Comparison of ENCODE assay signal across 21 mouse cellular contexts in genomic region chr14:120148803-120149202, GRCm38 (mm10).
DNase-seq lines count a peak whose midpoint lies in the region; ATAC-seq and TF ChIP-seq lines count a peak whose summit lies in the region.
"Had no signal": no experiment of that assay in that cellular context is flagged by ENCODE, and none has a peak within 500 bp of the region (broad histone marks: within the 10 kb centered on the region; RNA-seq: fewer than 3 reads in every experiment).

No protein-coding gene starts in this region.

- ATAC-seq in frontal cortex, adult (ENCODE audit: low TSS enrichment) = peak; percentile 11; the same call in 1 of the 2 replicates
- ATAC-seq in embryonic facial prominence, embryonic 15.5 days (ENCODE audit: insufficient number of reproducible peaks, low FRiP score, low TSS enrichment, low read depth) = peak; percentile 91
- ATAC-seq in limb, embryonic 11.5 days (ENCODE audit: insufficient number of reproducible peaks, low FRiP score, low TSS enrichment, low read depth) = no peak
- no peak for ATAC-seq in lung, postnatal 0 days
- ATAC-seq: forebrain, embryonic 16.5 days had no signal

- peak overlapping the region; percentile 87 for H3K27ac ChIP-seq in embryonic facial prominence, embryonic 15.5 days (replicated peaks)
- H3K27ac ChIP-seq in limb, embryonic 11.5 days (replicated peaks; ENCODE audit: low read depth, low read length) = 0 out of 2 replicates have a peak overlapping the region, but pooled peaks have one; percentile 51
- H3K27ac ChIP-seq in lung, postnatal 0 days (ENCODE audit: low read length) = no peak overlapping the region
- H3K27ac ChIP-seq: heart, embryonic 13.5 days; liver, embryonic 15.5 days; midbrain, embryonic 12.5 days; neural tube, embryonic 12.5 days had no signal

- TF ChIP-seq CTCF in E14TG2a.4 (conservative IDR thresholded peaks at IDR 0.05; ENCODE audit: low read length) = no peak
- no peak for TF ChIP-seq CTCF in lung, postnatal 0 days (IDR thresholded peaks at IDR 0.05)

- no peak for DNase-seq in frontal cortex, postnatal 10 days (ENCODE audit: low spot score in 2 of 2)
- DNase-seq in limb, embryonic 11.5 days (ENCODE audit: low spot score) = no peak
- DNase-seq in right cerebral cortex, adult 2 months (ENCODE audit: low spot score in 2 of 2) = no peak
- no peak for DNase-seq in lung, postnatal 0 days (ENCODE audit: low spot score)
- no peak for DNase-seq in embryo, embryonic 10.5 days (ENCODE audit: low spot score)
- DNase-seq: adrenal gland, postnatal 14 days; cerebellum, adult 11 months; cerebellum, postnatal 14 days; gastrocnemius, postnatal 10 days; kidney, adult 9 months; kidney, postnatal 36 days; spleen, adult 18-20 months; thymus, adult 18-20 months had no signal

- peak overlapping the region; percentile 42 for H3K4me2 ChIP-seq in embryonic facial prominence, embryonic 15.5 days (replicated peaks)
- no peak overlapping the region for H3K4me2 ChIP-seq in limb, embryonic 11.5 days (ENCODE audit: low read depth, severe bottlenecking)
- no peak overlapping the region for H3K4me2 ChIP-seq in lung, postnatal 0 days (replicated peaks; ENCODE audit: low read depth, low read length)
- H3K4me2 ChIP-seq: heart, embryonic 13.5 days; liver, embryonic 15.5 days; midbrain, embryonic 12.5 days; neural tube, embryonic 12.5 days had no signal

- WGBS in embryonic facial prominence, embryonic 15.5 days = 36% methylated on average over 11 of the region's 11 CpGs
- 80% methylated on average over 11 of the region's 11 CpGs for WGBS in limb, embryonic 11.5 days
- WGBS in lung, postnatal 0 days = 75% methylated on average over 11 of the region's 11 CpGs

- H3K36me3 ChIP-seq in E14TG2a.4 (ENCODE audit: insufficient read depth, low read length) = no peaks in the 10 kb centered on the region
- H3K36me3 ChIP-seq in embryonic facial prominence, embryonic 15.5 days = no peaks in the 10 kb centered on the region
- H3K36me3 ChIP-seq in limb, embryonic 11.5 days (ENCODE audit: control insufficient read depth, insufficient read depth, low read length) = no peaks in the 10 kb centered on the region
- no peaks in the 10 kb centered on the region for H3K36me3 ChIP-seq in lung, postnatal 0 days (ENCODE audit: insufficient read depth, low read length)
- H3K36me3 ChIP-seq: heart, embryonic 13.5 days; liver, embryonic 15.5 days; midbrain, embryonic 12.5 days; neural tube, embryonic 12.5 days had no signal

- peaks cover 13% of the 10 kb centered on the region; the same call in 1 of the 2 replicates for H3K9me3 ChIP-seq in E14TG2a.4 (ENCODE audit: low read length)
- no peaks in the 10 kb centered on the region for H3K9me3 ChIP-seq in embryonic facial prominence, embryonic 15.5 days (replicated peaks)
- no peaks in the 10 kb centered on the region for H3K9me3 ChIP-seq in limb, embryonic 11.5 days (ENCODE audit: control insufficient read depth, low read length)
- H3K9me3 ChIP-seq in lung, postnatal 0 days (ENCODE audit: low read length) = no peaks in the 10 kb centered on the region
- H3K9me3 ChIP-seq: heart, embryonic 13.5 days; liver, embryonic 15.5 days; midbrain, embryonic 12.5 days; neural tube, embryonic 12.5 days had no signal

- peaks cover 3% of the 10 kb centered on the region; the same call in 1 of the 2 replicates for H3K4me1 ChIP-seq in E14TG2a.4 (replicated peaks; ENCODE audit: low read depth, low read length)
- peaks cover 28% of the 10 kb centered on the region for H3K4me1 ChIP-seq in embryonic facial prominence, embryonic 15.5 days
- H3K4me1 ChIP-seq in limb, embryonic 11.5 days (ENCODE audit: control insufficient read depth, insufficient read depth, low read length) = peaks cover 3% of the 10 kb centered on the region; the same call in 1 of the 2 replicates
- peaks cover 3% of the 10 kb centered on the region; the same call in 1 of the 2 replicates for H3K4me1 ChIP-seq in lung, postnatal 0 days (ENCODE audit: insufficient read depth, low read depth, low read length)
- H3K4me1 ChIP-seq: liver, embryonic 15.5 days; midbrain, embryonic 12.5 days; neural tube, embryonic 12.5 days had no signal

- H3K9ac ChIP-seq in embryonic facial prominence, embryonic 15.5 days = no peak overlapping the region
- no peak overlapping the region for H3K9ac ChIP-seq in limb, embryonic 11.5 days (ENCODE audit: low read length)
- H3K9ac ChIP-seq in lung, postnatal 0 days (replicated peaks; ENCODE audit: low read depth) = no peak overlapping the region
- H3K9ac ChIP-seq: heart, embryonic 13.5 days; liver, embryonic 15.5 days; midbrain, embryonic 12.5 days; neural tube, embryonic 12.5 days had no signal

- H3K4me3 ChIP-seq in E14TG2a.4 (replicated peaks; ENCODE audit: low read length) = peak overlapping the region; percentile 20; the same call in 1 of the 2 replicates
- H3K4me3 ChIP-seq in embryonic facial prominence, embryonic 15.5 days (replicated peaks) = peak overlapping the region; percentile 23
- H3K4me3 ChIP-seq in limb, embryonic 11.5 days (ENCODE audit: low read depth, low read length) = no peak overlapping the region
- H3K4me3 ChIP-seq in lung, postnatal 0 days (ENCODE audit: low read depth, low read length) = no peak overlapping the region
- H3K4me3 ChIP-seq: heart, embryonic 13.5 days; liver, embryonic 15.5 days; midbrain, embryonic 12.5 days; neural tube, embryonic 12.5 days had no signal

- H3K27me3 ChIP-seq in E14TG2a.4 (ENCODE audit: insufficient read depth, low read length) = peaks cover 6% of the 10 kb centered on the region; the same call in 1 of the 2 replicates
- no peaks in the 10 kb centered on the region for H3K27me3 ChIP-seq in embryonic facial prominence, embryonic 15.5 days
- no peaks in the 10 kb centered on the region for H3K27me3 ChIP-seq in limb, embryonic 11.5 days (ENCODE audit: control insufficient read depth, insufficient read depth, low read length)
- H3K27me3 ChIP-seq in lung, postnatal 0 days (replicated peaks; ENCODE audit: insufficient read depth, low read length) = no peaks in the 10 kb centered on the region
- H3K27me3 ChIP-seq: heart, embryonic 13.5 days; liver, embryonic 15.5 days; neural tube, embryonic 12.5 days had no signal

- no peak for TF ChIP-seq EP300 in lung, postnatal 0 days (IDR thresholded peaks at IDR 0.05)

Comparison
In these comparisons a context has a peak if more than half of its experiments do, and no peak if none do; other contexts are left out.
1. ATAC-seq: peak in frontal cortex, adult (single experiment) and embryonic facial prominence, embryonic 15.5 days (single experiment); none in limb, embryonic 11.5 days (single experiment) and lung, postnatal 0 days (single experiment).
2. H3K4me3 ChIP-seq: peak in E14TG2a.4 (single experiment) and embryonic facial prominence, embryonic 15.5 days (single experiment); none in limb, embryonic 11.5 days (single experiment) and lung, postnatal 0 days (single experiment).